Mouse (Mus musculus) small intestine, adult 2 months (tissue): ENCODE measurements around the gene Sema7a. TPM values are rescaled to one million over a fixed set of nuclear protein-coding genes. Genes with fewer than 3 reads are reported as not detected.

Source experiments
- H3K27ac ChIP-seq: fragments of 200-500 bp; 2 replicates; pipeline ENCODE4 v1.5.1; 2012; ENCODE audit warnings: low read depth, low read length, control low read depth, inconsistent platforms; ENCODE audit not compliant: insufficient read depth
- H3K27me3 ChIP-seq: fragments of 200-500 bp; 2 replicates; pipeline ENCODE4 v1.6.1; 2012; ENCODE audit warnings: mild to moderate bottlenecking, moderate library complexity, low read length, inconsistent platforms; ENCODE audit not compliant: control insufficient read depth, insufficient read depth
- H3K36me3 ChIP-seq: fragments of 200-500 bp; 2 replicates; pipeline ENCODE4 v1.6.1; 2012; ENCODE audit warnings: mild to moderate bottlenecking, low read length, control low read depth, inconsistent platforms; ENCODE audit not compliant: control insufficient read depth, insufficient read depth
- H3K4me1 ChIP-seq: fragments of 200-500 bp; 2 replicates; pipeline ENCODE4 v1.6.1; 2012; ENCODE audit warnings: low read length, inconsistent platforms, mixed read lengths; ENCODE audit not compliant: control insufficient read depth, insufficient read depth, insufficient read length
- H3K4me3 ChIP-seq: fragments of 200-500 bp; 2 replicates; pipeline ENCODE4 v1.5.1; 2012; ENCODE audit warnings: low read depth, mild to moderate bottlenecking, control low read depth, inconsistent platforms, low read length, moderate library complexity
- CTCF ChIP-seq: fragments of 200-500 bp; IDR thresholded peaks from 2 replicates; pipeline ENCODE4 v1.5.1; 2012; ENCODE audit warnings: low read depth, mild to moderate bottlenecking, control low read depth, inconsistent platforms, low read length, moderate library complexity, mixed read lengths; ENCODE audit not compliant: insufficient replicate concordance, insufficient read length; ENCODE audit errors: extremely low read depth
- POLR2A ChIP-seq: fragments of 200-500 bp; IDR thresholded peaks from 2 replicates; pipeline ENCODE4 v1.6.1; 2012; ENCODE audit warnings: low read depth, mild to moderate bottlenecking, control low read depth, inconsistent platforms, low read length, moderate library complexity
- WGBS: fragments of 180-500 bp; shearing (Covaris S2); methylation state at CpG from one replicate; pipeline ENCODE4 v1.1.7; 2018; 5-methylcytosine and 5-hydroxymethylcytosine counted together
- polyA plus RNA-seq: library from polyadenylated mRNA; depleted of rRNA; stranded (reverse); fragments of >200 nt; gene quantifications from 2 replicates; pipeline ENCODE4 v1.2.3, GENCODE M21; 2012

Sema7a gene
- polyA plus RNA-seq, 1 experiment: 52.6 TPM

DNA sequence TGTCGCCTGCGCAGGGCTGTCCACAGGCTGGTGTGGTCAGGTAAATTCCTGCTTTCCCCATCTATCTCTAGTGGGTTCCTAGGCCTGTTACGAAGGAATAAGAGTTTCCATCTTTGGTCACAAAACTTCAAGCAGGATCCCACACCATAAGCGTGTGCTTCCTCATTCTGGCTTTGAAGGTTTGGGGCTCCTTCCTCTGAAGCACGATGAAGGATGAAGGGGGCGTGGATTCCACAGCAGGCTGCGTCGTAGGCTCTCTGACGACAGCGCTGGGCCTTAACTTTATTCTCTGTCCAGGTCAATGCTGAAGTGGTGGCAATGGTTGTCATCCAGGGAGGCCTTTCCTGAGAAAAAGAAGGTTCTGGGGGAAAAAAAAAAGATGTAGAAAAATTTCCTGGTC, 40.7 kb downstream of the Sema7a start:
- Histone ChIP-seq H3K27me3 (no peaks in the 10 kb centered on the region), H3K36me3 (no peaks in the 10 kb centered on the region), H3K4me3 (no peak overlapping the region), H3K27ac (no peak overlapping the region), H3K4me1 (peaks cover 24% of the 10 kb centered on the region)
- TF ChIP-seq CTCF (no peak), POLR2A (no peak)
- 70% methylated on average over 10 of the region's 10 CpGs for WGBS

DNA sequence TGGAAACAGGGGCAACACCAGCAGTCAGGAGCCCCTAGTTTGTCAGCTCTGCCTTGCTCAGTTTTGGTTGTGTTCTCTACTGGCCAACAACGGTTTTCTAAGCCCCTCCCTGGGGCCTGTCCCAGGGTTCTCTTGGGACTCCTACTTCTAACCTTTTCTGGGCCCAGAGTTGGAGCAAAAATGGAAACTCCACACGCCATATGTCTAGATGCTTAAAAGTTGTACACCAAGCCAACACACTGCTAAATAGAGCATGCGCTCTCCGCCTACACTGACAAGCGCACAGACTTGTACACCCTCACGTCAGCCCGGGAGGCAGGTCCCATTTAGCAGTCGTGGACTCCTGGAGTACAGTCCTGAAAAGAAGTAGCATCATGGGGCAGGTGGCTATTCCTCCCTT, 45.4 kb downstream of the Sema7a start:
- TF ChIP-seq POLR2A (no peak), CTCF (no peak)
- peaks cover 10% of the 10 kb centered on the region; the same call in 1 of the 2 replicates for H3K4me1 ChIP-seq
- 92% methylated on average over 8 of the region's 8 CpGs for WGBS
- H3K36me3 ChIP-seq: no peaks in the 10 kb centered on the region
- H3K27ac ChIP-seq: no peak overlapping the region
- H3K4me3 ChIP-seq: no peak overlapping the region
- H3K27me3 ChIP-seq: no peaks in the 10 kb centered on the region

- no peak overlapping the region for H3K4me3 ChIP-seq
- WGBS: 88% methylated on average over 7 of the region's 7 CpGs
- H3K27ac ChIP-seq: no peak overlapping the region
- H3K27me3 ChIP-seq: no peaks in the 10 kb centered on the region
- H3K4me1 ChIP-seq: peaks cover 3% of the 10 kb centered on the region; the same call in 1 of the 2 replicates
- no peaks in the 10 kb centered on the region for H3K36me3 ChIP-seq
- TF ChIP-seq CTCF (no peak), POLR2A (no peak)
Observed at GRCm38 (mm10) chr9:57986293-57986692, 46.4 kb downstream of the Sema7a start.

DNA sequence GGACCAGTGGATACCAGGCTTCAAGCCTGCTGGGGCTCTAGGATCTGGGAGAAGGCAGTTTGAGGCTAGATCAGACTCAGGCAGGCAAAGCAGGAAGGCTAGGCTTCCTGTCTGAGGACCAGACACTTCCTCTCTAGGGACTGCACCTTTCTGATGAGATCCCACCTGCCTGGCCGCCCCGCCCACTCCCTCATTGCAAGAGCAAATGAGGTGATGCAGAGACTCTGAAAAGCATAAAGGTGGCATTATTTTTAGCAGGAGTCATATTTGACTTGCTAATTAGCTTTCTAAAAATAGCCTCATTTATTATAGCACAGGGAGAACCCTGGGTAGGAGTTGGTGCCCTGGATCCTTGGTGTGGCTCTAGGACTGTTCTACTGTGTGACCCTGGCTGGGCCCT, 48.2 kb downstream of the Sema7a start:
- H3K4me3 ChIP-seq: no peak overlapping the region
- H3K4me1 ChIP-seq: no peaks in the 10 kb centered on the region; the same call in 1 of the 2 replicates
- no peak overlapping the region for H3K27ac ChIP-seq
- H3K27me3 ChIP-seq: no peaks in the 10 kb centered on the region
- no peaks in the 10 kb centered on the region for H3K36me3 ChIP-seq
- TF ChIP-seq POLR2A (no peak), CTCF (no peak)
- 66% methylated on average over 2 of the region's 2 CpGs for WGBS

DNA sequence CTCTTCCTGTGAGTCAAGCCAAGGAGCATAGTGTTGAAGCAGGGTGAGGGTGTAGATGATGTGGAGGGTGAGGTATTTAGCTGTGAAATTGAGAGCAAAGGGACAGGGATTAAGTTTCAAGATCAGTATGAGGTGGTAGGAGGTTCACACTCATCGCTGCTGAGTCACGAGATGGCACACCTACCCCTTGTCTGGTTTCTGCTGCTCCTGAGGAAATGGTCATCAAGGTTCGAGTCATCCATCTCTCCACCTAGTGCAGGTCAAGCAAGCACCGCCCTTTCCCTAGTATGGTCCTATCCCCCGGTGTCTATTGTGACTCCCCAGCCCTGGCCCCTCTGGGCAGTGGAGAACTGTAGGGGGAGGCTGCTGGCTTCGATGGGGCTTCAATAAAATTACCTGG, 49.4 kb downstream of the Sema7a start:
- TF ChIP-seq POLR2A (no peak), CTCF (no peak)
- H3K27ac ChIP-seq: no peak overlapping the region
- H3K4me3 ChIP-seq: no peak overlapping the region
- no peaks in the 10 kb centered on the region for H3K27me3 ChIP-seq
- no peaks in the 10 kb centered on the region for H3K36me3 ChIP-seq
- 83% methylated on average over 6 of the region's 6 CpGs for WGBS
- no peaks in the 10 kb centered on the region; the same call in 1 of the 2 replicates for H3K4me1 ChIP-seq

DNA sequence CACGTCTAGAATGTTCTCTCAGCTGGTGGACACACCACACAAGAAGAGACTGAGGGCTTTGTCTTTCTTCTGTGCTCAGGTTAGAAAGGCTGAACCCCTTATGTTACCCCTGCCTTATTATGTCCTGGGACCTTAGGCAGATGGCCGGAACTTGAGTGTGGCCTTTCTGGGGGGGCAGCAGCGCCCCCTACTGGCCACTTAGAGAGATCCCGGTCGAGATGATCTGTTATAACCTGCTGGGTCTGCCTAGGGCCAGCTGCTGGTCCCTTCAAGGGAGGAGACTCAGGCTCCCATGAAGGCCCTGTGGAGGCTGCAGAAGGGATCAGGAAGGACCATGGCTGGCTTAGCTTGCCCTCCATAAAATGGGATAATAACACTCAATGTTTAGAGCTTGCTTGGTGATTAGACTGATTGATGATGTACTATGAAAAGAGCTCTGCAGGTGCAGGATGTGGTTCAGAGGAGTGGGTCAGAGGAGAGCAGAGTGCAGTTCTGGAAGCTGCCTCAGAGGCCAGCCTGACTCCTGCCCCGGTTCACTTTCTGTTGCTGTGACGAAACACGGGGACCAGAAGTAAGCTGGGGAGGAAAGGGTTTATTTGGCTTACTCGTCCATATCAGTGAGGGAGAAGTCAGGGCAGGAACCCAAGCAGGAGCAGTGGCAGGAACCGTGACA, 50.7 kb downstream of the Sema7a start:
- no peak overlapping the region for H3K27ac ChIP-seq
- H3K27me3 ChIP-seq: no peaks in the 10 kb centered on the region
- H3K4me3 ChIP-seq: no peak overlapping the region
- no peaks in the 10 kb centered on the region for H3K36me3 ChIP-seq
- TF ChIP-seq CTCF (peak; percentile 94; the same call in 1 of the 2 replicates), POLR2A (no peak)
- no peaks in the 10 kb centered on the region; the same call in 1 of the 2 replicates for H3K4me1 ChIP-seq
- 23% methylated on average over 10 of the region's 10 CpGs for WGBS

DNA sequence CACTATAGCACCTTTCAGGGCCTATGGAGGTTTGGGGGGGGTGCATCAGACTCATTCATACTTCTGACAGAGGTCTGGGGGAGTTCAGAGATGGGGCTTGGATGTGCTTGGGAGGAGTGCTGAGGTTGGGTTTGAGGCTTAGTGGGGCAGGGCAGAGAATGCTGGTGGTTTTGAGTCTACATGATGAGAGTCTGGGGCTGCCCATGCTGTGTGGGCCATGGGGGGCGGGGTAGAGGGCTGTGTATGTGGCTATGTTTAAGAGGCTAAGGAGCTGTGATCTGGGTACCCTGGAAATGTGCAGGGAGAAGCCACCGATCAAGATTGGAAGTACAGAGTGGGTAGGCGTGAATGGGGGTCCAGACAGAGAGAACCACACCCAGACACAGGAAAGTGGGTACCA, 52.1 kb downstream of the Sema7a start:
- no peaks in the 10 kb centered on the region; the same call in 1 of the 2 replicates for H3K4me1 ChIP-seq
- no peak overlapping the region for H3K27ac ChIP-seq
- H3K36me3 ChIP-seq: no peaks in the 10 kb centered on the region
- no peak overlapping the region for H3K4me3 ChIP-seq
- H3K27me3 ChIP-seq: no peaks in the 10 kb centered on the region
- WGBS: 93% methylated on average over 3 of the region's 3 CpGs
- TF ChIP-seq POLR2A: no peak
- no peak for TF ChIP-seq CTCF
